Mouse (Mus musculus) midbrain, embryonic 14.5 days (tissue): ENCODE measurements around the gene Ago1. TPM values are rescaled to one million over a fixed set of nuclear protein-coding genes. Genes with fewer than 3 reads are reported as not detected.

Source experiments
- ATAC-seq: fragments of 200-750 bp; cut with Nextera tagmentation; 2 replicates; pipeline ENCODE4 v1.8.0; 2017; ENCODE audit warnings: moderate number of reproducible peaks, moderate library complexity; ENCODE audit not compliant: low FRiP score, low TSS enrichment
- DNase-seq: peaks from one replicate; pipeline ENCODE4 v3.0.0-alpha.2; 2015
- H3K27ac ChIP-seq: fragments of 300-500 bp; sonication (generic); replicated peaks from 2 replicates; pipeline ENCODE4 v1.5.1; 2014; ENCODE audit warnings: mild to moderate bottlenecking, low read depth, low read length, moderate library complexity
- H3K27me3 ChIP-seq: fragments of 300-500 bp; sonication (generic); 2 replicates; pipeline ENCODE4 v1.6.1; 2014; ENCODE audit warnings: low read length, control low read depth, mixed read lengths; ENCODE audit not compliant: control insufficient read depth, insufficient read depth
- H3K36me3 ChIP-seq: fragments of 300-500 bp; sonication (generic); 2 replicates; pipeline ENCODE4 v1.6.1; 2014; ENCODE audit warnings: low read length, control low read depth; ENCODE audit not compliant: control insufficient read depth, insufficient read depth
- H3K4me1 ChIP-seq: fragments of 300-500 bp; sonication (generic); 2 replicates; pipeline ENCODE4 v1.6.1; 2014; ENCODE audit warnings: mild to moderate bottlenecking, antibody characterized with exemption, low read length, control low read depth; ENCODE audit not compliant: control insufficient read depth, insufficient read depth
- H3K4me2 ChIP-seq: fragments of 300-500 bp; sonication (generic); 2 replicates; pipeline ENCODE4 v1.6.1; 2014; ENCODE audit warnings: mild to moderate bottlenecking, low read length, moderate library complexity
- H3K4me3 ChIP-seq: fragments of 300-500 bp; sonication (generic); replicated peaks from 2 replicates; pipeline ENCODE4 v1.5.1; 2014; ENCODE audit warnings: low read depth, low read length
- H3K9ac ChIP-seq: fragments of 300-500 bp; sonication (generic); replicated peaks from 2 replicates; pipeline ENCODE4 v1.6.1; 2014; ENCODE audit warnings: mild to moderate bottlenecking, low read length, moderate library complexity
- H3K9me3 ChIP-seq: fragments of 300-500 bp; sonication (generic); 2 replicates; pipeline ENCODE4 v1.6.1; 2016; ENCODE audit warnings: low read length, control low read depth, mixed read lengths; ENCODE audit not compliant: control insufficient read depth
- WGBS: fragments of 180-500 bp; shearing (Covaris S2); extraction: QIAGEN DNeasy Blood & Tissue Kit; methylation state at CpG from one replicate; pipeline ENCODE4 v1.1.7; 2014; 5-methylcytosine and 5-hydroxymethylcytosine counted together
- polyA plus RNA-seq: library from polyadenylated mRNA; unstranded; fragments of >200 nt; fragmentation: Nextera tagmentation; extraction: Ambion mirVana; gene quantifications from 2 replicates; pipeline ENCODE4 v1.2.1, GENCODE M21; 2014

Gene Ago1
- polyA plus RNA-seq, 1 experiment from 2014 or later, result 22.4 TPM

DNA sequence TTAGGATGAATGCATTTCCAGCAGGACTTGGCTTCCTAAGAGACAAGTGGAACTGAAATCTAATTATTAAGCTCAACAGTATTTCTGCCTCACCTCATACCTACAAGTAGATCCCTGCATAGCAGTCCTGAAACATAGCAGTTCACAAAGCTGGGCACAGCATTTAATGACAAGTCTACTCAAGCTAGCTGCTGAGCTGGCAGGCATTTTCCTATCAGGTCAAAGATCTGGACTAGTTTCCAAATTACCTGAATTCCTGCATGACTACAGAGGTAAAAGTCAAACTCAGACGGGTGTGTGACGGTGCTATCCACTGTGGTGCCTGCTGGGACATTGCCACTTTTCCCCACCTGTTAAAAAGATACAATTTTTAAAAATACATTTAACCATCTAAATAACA is 28.6 kb upstream of the Ago1 start:
- Histone ChIP-seq H3K27ac (no peak overlapping the region), H3K36me3 (peaks cover 52% of the 10 kb centered on the region), H3K9ac (no peak overlapping the region), H3K4me2 (no peak overlapping the region), H3K4me3 (no peak overlapping the region), H3K9me3 (no peaks in the 10 kb centered on the region), H3K4me1 (no peaks in the 10 kb centered on the region), H3K27me3 (no peaks in the 10 kb centered on the region)
- ATAC-seq, result no peak
- 89% methylated on average over 2 of the region's 2 CpGs for WGBS
- no peak for DNase-seq

DNA sequence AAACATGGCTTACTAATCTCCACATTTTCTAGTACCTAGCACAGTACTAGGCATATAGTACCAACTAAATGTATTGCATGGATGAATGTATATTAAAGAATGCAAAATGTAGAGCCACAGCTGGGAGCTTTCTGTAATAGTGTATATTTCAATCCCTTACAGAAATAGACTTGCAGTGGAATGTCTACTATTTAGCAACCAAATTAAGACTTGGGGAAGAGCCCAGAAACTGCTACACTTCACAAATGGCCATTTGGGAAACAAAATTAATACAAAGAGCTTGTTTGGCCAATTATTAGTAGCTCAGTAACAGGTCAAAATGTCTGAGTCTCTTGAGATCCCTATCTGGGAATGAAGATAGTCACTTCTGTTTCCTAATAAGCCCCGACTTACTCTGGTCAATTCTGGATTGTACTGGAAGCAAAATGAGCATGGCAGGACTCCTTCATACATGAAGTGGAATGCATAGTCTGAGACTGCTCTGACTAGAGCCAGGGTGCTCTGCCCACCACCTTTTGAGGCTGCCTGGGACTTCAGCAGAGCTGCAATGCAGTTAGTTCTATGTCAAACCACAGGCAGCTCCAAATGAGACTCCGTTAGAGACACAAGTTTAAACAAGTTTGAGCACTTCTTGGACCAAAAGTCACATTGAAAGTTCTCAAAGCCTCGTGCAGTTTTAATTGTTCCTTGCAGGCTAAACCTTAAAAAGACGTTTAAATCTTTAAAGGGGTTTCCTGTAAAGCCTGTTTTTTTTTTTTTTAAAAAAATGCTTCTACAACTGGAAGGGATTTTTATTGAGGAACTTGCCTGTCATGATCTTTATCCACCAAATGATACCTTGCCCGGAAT is 27.8 kb upstream of the Ago1 start:
- H3K36me3 ChIP-seq, result peaks cover 60% of the 10 kb centered on the region

DNA sequence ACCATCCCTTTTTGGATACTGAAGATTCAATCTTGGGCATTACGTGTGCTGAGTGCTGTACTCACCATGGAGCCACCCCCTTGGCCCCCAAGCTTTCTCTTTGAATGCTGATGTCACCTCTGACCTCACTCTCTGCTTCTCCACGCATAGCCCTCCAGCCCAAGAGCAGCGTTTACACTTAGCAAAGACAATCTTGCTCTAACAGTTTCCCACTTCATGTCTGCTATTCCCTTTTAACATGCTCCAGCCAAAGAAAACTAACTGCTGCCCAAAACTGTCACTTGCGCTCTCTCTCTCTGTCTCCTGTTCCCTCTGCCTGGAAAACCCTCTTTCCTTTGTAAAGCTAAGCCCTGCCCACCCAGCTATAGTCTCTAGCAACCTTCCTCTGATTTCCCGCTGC is 27.1 kb upstream of the Ago1 start:
- Histone ChIP-seq H3K4me3 (no peak overlapping the region), H3K4me2 (no peak overlapping the region), H3K9ac (no peak overlapping the region), H3K27me3 (no peaks in the 10 kb centered on the region), H3K4me1 (no peaks in the 10 kb centered on the region), H3K9me3 (no peaks in the 10 kb centered on the region), H3K36me3 (peaks cover 67% of the 10 kb centered on the region), H3K27ac (no peak overlapping the region)
- ATAC-seq, result no peak
- WGBS, result 62% methylated on average over 5 of the region's 5 CpGs
- DNase-seq, result no peak

More for the DNA sequence above, 27.8 kb upstream of the Ago1 start:
- Histone ChIP-seq H3K9ac (no peak overlapping the region), H3K4me2 (no peak overlapping the region), H3K27ac (no peak overlapping the region), H3K27me3 (no peaks in the 10 kb centered on the region), H3K4me1 (no peaks in the 10 kb centered on the region), H3K4me3 (no peak overlapping the region), H3K9me3 (no peaks in the 10 kb centered on the region)
- 88% methylated on average over 5 of the region's 5 CpGs for WGBS
- no peak for DNase-seq
- no peak for ATAC-seq

DNA sequence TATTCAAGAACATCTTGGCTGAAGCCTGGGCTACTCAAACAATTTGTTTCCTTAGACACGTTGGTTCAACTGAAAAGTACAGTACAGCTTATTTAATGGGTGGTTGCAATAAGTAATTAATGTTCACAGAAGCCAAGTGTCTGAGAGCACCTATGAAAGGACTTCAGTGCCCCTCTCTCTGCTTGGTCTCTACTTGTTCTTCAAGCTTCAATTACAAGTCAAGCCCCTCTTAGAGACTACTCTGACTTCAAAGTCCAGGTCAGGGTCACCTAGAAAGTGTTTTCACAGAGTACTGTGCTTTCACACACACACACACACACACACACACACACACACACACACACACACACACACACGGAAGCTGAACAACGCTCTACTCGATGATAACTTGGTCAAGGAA is 25.0 kb upstream of the Ago1 start:
- Histone ChIP-seq H3K4me2 (no peak overlapping the region), H3K27ac (no peak overlapping the region), H3K4me1 (no peaks in the 10 kb centered on the region), H3K9ac (no peak overlapping the region), H3K36me3 (peaks cover 76% of the 10 kb centered on the region), H3K9me3 (no peaks in the 10 kb centered on the region), H3K27me3 (no peaks in the 10 kb centered on the region), H3K4me3 (no peak overlapping the region)
- WGBS, result 87% methylated on average over 4 of the region's 4 CpGs
- ATAC-seq (no peak), DNase-seq (no peak)

DNA sequence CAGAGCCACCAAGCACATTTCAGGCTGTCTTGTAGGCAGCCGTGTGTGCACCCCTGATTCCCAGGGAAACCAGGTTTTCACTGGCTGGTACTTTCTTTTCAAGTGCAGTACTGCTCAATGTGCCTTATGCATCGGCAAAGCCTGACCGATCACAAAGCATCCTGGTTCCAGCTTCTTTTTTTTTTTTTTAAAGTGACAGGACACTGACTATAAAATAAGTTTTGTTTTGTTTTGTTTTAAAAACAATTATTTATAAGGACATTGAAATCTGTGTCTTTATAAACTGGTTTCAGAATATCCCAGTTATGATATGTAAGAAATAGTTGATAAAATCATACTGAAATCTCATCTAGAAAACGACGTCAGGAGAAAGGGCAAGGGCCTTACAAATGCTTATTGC is 23.6 kb upstream of the Ago1 start:
- 41% methylated on average over 5 of the region's 5 CpGs for WGBS
- Histone ChIP-seq H3K4me1 (no peaks in the 10 kb centered on the region), H3K4me3 (no peak overlapping the region), H3K9me3 (no peaks in the 10 kb centered on the region), H3K27ac (no peak overlapping the region), H3K4me2 (no peak overlapping the region), H3K36me3 (peaks cover 63% of the 10 kb centered on the region), H3K27me3 (no peaks in the 10 kb centered on the region), H3K9ac (no peak overlapping the region)
- ATAC-seq (no peak), DNase-seq (no peak)

DNA sequence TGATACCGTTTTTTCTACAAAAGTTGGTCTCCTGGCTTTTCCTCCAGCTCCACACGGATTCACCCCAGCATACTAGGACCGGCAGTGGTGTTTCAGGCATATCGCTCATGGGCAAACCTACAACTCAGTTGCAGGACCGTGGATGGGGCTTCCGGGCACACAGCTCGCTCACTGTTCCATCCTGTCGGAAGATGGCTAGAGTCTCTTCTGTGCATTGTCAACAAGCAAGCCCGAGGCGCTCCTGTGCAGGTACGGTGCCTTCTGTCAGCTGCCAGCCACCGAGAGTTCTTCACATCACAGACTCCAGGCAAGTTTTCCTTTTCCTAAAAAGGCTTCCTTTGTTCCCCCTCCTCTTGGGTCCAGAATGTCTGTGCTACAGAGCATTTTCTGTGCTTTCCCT is 22.3 kb upstream of the Ago1 start:
- no peaks in the 10 kb centered on the region for H3K4me1 ChIP-seq
- peaks cover 50% of the 10 kb centered on the region for H3K36me3 ChIP-seq
- no peak overlapping the region for H3K9ac ChIP-seq
- no peaks in the 10 kb centered on the region for H3K9me3 ChIP-seq
- no peak overlapping the region for H3K4me3 ChIP-seq
- H3K4me2 ChIP-seq, result no peak overlapping the region
- ATAC-seq (no peak), DNase-seq (no peak)
- H3K27ac ChIP-seq, result no peak overlapping the region
- no peaks in the 10 kb centered on the region for H3K27me3 ChIP-seq
- 86% methylated on average over 12 of the region's 12 CpGs for WGBS

DNA sequence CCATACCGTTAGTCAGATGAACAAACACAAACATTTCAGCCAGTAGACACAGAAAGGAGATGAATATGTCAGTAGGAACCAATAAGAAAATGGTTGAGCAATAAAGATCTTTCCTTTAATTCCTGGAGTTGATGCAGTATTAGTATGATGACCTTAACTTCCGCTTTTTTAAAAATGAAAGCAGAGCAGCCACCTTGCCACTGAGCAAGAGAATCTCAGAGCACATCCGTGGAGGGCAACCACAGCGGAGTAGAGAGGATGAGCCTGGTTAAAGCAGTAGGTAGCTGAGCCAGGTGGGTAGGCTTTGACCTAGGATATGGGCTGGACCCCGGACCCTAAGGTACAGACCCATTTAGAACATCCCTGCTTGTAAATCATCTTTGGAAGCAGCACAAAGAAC is 21.4 kb upstream of the Ago1 start:
- H3K4me1 ChIP-seq, result no peaks in the 10 kb centered on the region
- no peaks in the 10 kb centered on the region for H3K9me3 ChIP-seq
- peaks cover 44% of the 10 kb centered on the region for H3K36me3 ChIP-seq
- no peak overlapping the region for H3K4me2 ChIP-seq
- ATAC-seq, result no peak
- H3K9ac ChIP-seq, result no peak overlapping the region
- 90% methylated on average over 5 of the region's 5 CpGs for WGBS
- DNase-seq, result no peak
- H3K4me3 ChIP-seq, result no peak overlapping the region
- H3K27me3 ChIP-seq, result no peaks in the 10 kb centered on the region
- H3K27ac ChIP-seq, result no peak overlapping the region

DNA sequence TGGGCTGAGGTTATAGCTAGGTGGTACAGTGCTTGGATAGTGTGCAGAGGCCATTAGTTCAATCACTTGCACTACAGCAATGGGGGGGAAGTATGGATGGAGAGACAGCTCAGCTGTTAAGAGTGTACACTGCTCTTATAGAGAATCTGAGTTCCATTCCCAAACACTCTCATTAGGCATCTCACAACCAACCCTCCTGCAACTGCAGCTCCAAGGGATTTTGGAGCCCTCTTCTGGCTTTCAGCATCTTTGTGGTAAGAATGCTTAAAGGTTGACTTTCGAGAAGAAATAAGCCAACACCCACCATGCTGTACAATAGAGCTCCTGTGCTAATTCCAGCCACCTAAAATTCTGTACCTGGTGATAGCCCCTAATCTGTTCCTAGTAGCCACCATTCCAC is 17.8 kb upstream of the Ago1 start:
- ATAC-seq, result no peak
- no peak for DNase-seq
- H3K4me1 ChIP-seq, result no peaks in the 10 kb centered on the region
- no peak overlapping the region for H3K4me2 ChIP-seq
- no peak overlapping the region for H3K27ac ChIP-seq
- H3K9me3 ChIP-seq, result no peaks in the 10 kb centered on the region
- H3K27me3 ChIP-seq, result no peaks in the 10 kb centered on the region
- H3K4me3 ChIP-seq, result no peak overlapping the region
- no peak overlapping the region for H3K9ac ChIP-seq
- H3K36me3 ChIP-seq, result peaks cover 24% of the 10 kb centered on the region
- 78% methylated on average over 1 of the region's 1 CpGs for WGBS

DNA sequence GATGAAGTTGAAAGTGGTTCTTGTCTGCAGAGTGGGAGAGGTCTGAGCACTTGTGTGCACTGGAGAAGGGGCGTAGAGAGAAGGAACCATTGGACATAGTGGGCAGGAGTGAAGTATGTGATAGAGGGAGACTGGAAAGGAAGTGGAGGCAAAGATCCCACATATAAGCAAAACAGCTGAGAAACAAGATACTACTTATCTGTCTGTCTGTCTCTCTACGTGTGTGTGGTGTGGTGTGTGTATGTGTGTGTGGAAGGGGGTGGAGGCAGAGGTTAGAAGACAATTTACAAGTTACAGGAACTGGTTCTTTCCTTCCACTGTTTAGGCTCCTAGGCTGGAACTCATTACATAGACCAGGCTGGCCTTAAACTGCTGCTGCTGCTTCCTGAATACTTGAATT is 16.7 kb upstream of the Ago1 start:
- Histone ChIP-seq H3K4me3 (no peak overlapping the region), H3K9me3 (no peaks in the 10 kb centered on the region), H3K27ac (no peak overlapping the region), H3K4me2 (no peak overlapping the region), H3K36me3 (peaks cover 13% of the 10 kb centered on the region; the same call in 1 of the 2 replicates), H3K27me3 (no peaks in the 10 kb centered on the region), H3K4me1 (no peaks in the 10 kb centered on the region), H3K9ac (no peak overlapping the region)
- ATAC-seq, result no peak
- WGBS, result 87% methylated on average over 2 of the region's 2 CpGs
- DNase-seq, result no peak
